Mouse (Mus musculus): ENCODE data around the gene Hoxd1. TPM values are rescaled to one million over a fixed set of nuclear protein-coding genes. Genes with fewer than 3 reads are reported as not detected.

Hoxd1 gene
- polyA plus RNA-seq, 1 experiment = 0.05 TPM

DNA sequence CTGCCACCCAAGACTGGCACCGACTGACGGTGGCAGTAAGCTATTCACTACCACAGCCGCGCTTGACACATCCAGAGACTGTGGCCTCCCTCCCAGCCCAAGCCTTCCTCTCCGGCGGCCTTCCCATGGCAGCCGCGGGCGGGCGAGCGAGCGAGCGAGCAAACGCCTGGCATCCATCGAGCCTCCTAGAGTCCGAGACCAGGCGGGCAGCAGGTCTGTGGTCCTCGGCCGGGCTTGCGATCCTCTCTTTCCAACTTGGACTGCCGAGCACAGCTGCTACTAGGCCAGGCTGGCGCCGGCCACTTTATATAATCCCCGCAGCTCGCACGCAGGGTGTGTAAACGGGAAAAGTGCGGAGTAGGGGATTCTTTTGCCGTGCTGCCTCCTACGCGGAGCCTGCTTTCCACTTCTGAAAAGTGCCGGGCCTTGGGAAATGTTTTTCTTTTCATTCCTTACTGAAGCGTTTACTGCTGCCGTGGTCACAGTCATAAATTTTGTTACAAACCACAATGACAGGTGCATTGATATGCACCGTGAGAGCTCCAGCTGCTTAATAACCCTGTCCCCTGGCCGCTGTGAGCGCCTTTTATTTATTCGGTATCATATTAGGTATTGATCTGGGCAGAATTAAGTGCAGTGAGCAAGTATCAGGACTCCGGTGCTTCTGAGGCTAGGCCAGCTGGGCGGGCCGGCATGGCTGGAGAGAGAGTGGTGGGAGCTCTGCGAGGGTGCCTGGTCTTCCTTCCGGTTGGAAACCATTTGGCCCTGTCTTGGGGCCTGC, 22.3 kb upstream of the Hoxd1 start:
- Histone ChIP-seq H3K4me1 (replicated peaks; ENCODE audit: control insufficient read depth, insufficient read depth, low read length) (no peaks in the 10 kb centered on the region), H3K27ac (ENCODE audit: control insufficient read depth, insufficient read depth, low read length) (no peak overlapping the region), H3K36me3 (ENCODE audit: control insufficient read depth, insufficient read depth, low read length) (no peaks in the 10 kb centered on the region), H3K27me3 (ENCODE audit: control insufficient read depth, insufficient read depth, low read length) (peaks cover 37% of the 10 kb centered on the region), H3K4me3 (ENCODE audit: control insufficient read depth, insufficient read depth, low read length) (no peak overlapping the region)
- TF ChIP-seq POLR2A (IDR thresholded peaks at IDR 0.05; ENCODE audit: control insufficient read depth, extremely low read depth, insufficient read depth, low read length, poor library complexity) (no peak), CTCF (IDR thresholded peaks at IDR 0.05; ENCODE audit: borderline replicate concordance, control insufficient read depth, extremely low read depth, insufficient read depth, low read length, poor library complexity) (no peak)
- DNase-seq = no peak
- WGBS = 9% methylated on average over 43 of the region's 43 CpGs

- peaks cover 43% of the 10 kb centered on the region for H3K27me3 ChIP-seq (ENCODE audit: control insufficient read depth, insufficient read depth, low read length)
- no peak for DNase-seq
- WGBS = 77% methylated on average over 2 of the region's 3 CpGs
These were observed 21.4 kb upstream of the Hoxd1 start for GRCm38 (mm10) chr2:74741252-74741978.

DNA sequence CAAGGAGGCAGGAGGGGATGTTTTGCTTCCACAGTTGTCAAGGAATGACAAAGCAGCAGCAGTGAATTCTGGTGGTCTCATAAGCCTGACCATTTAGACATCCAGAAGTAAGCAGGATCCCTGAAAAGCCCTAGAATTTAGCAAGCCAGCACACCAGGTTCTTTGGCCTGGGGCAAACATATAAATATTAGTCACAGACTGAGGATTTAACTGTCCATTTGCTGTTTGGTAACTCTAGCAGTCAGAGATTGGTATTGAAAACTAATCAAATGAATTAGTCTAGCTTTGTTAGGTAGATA, 20.9 kb upstream of the Hoxd1 start:
- no peak for DNase-seq
- TF ChIP-seq POLR2A (IDR thresholded peaks at IDR 0.05; ENCODE audit: control insufficient read depth, extremely low read depth, insufficient read depth, low read length, poor library complexity) (no peak), CTCF (IDR thresholded peaks at IDR 0.05; ENCODE audit: borderline replicate concordance, control insufficient read depth, extremely low read depth, insufficient read depth, low read length, poor library complexity) (no peak)
- no peaks in the 10 kb centered on the region for H3K36me3 ChIP-seq (ENCODE audit: control insufficient read depth, insufficient read depth, low read length)

More at GRCm38 (mm10) chr2:74741252-74741978, 21.4 kb upstream of the Hoxd1 start:
- Histone ChIP-seq H3K27ac (ENCODE audit: control insufficient read depth, insufficient read depth, low read length) (no peak overlapping the region), H3K36me3 (ENCODE audit: control insufficient read depth, insufficient read depth, low read length) (no peaks in the 10 kb centered on the region), H3K4me1 (replicated peaks; ENCODE audit: control insufficient read depth, insufficient read depth, low read length) (no peaks in the 10 kb centered on the region), H3K4me3 (ENCODE audit: control insufficient read depth, insufficient read depth, low read length) (no peak overlapping the region)
- no peak for TF ChIP-seq CTCF (IDR thresholded peaks at IDR 0.05; ENCODE audit: borderline replicate concordance, control insufficient read depth, extremely low read depth, insufficient read depth, low read length, poor library complexity)
- TF ChIP-seq POLR2A (IDR thresholded peaks at IDR 0.05; ENCODE audit: control insufficient read depth, extremely low read depth, insufficient read depth, low read length, poor library complexity) = no peak

DNA sequence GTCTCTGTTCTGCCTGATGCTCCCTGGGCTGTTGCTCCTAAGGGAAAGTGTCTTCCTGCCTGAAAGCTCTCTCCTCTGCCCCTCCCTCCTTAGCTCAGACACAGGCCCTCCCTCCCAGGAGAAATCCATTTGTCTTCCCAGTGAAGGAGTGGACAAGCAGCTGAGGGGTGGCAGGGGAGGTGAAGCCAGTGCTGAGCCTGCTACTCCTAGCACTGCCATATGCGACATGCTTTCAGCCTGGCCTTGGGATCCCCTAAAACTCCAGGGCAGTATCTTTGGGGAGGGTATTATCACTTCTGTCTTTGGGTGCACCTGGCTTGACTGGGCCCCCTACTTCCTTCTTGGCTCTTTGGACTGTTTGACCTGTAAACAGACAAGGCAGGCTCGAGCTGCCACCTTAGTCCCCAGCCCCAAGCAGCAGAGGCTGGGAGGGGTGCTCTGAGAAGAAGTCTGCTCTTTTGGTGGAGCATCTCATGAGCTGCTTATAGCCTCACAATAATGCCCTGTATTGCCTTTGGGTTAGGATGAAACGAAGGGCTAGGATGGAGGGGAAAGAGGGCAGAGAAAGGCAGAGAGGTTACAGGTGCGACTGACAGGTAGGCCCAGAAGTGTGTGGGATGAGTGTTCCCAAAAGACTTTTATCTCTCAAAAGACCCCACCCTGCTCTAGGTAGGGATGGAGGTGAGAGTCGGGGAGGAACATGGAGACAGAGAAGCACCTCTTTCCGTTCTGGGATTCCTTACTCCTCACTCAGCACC, 17.1 kb upstream of the Hoxd1 start:
- no peaks in the 10 kb centered on the region; the same call in 1 of the 2 replicates for H3K4me1 ChIP-seq (replicated peaks; ENCODE audit: control insufficient read depth, insufficient read depth, low read length)
- 32% methylated on average over 6 of the region's 6 CpGs for WGBS
- H3K27me3 ChIP-seq (ENCODE audit: control insufficient read depth, insufficient read depth, low read length) = peaks cover 20% of the 10 kb centered on the region

More for the DNA sequence above, 20.9 kb upstream of the Hoxd1 start:
- H3K27me3 ChIP-seq (ENCODE audit: control insufficient read depth, insufficient read depth, low read length) = peaks cover 45% of the 10 kb centered on the region
- no peak overlapping the region for H3K4me3 ChIP-seq (ENCODE audit: control insufficient read depth, insufficient read depth, low read length)
- no peak overlapping the region for H3K27ac ChIP-seq (ENCODE audit: control insufficient read depth, insufficient read depth, low read length)
- H3K4me1 ChIP-seq (replicated peaks; ENCODE audit: control insufficient read depth, insufficient read depth, low read length) = no peaks in the 10 kb centered on the region

GRCm38 (mm10) chr2:74746298-74746921, 16.4 kb upstream of the Hoxd1 start:
- Histone ChIP-seq H3K4me3 (ENCODE audit: control insufficient read depth, insufficient read depth, low read length) (no peak overlapping the region), H3K4me1 (replicated peaks; ENCODE audit: control insufficient read depth, insufficient read depth, low read length) (no peaks in the 10 kb centered on the region; the same call in 1 of the 2 replicates), H3K27ac (ENCODE audit: control insufficient read depth, insufficient read depth, low read length) (no peak overlapping the region), H3K36me3 (ENCODE audit: control insufficient read depth, insufficient read depth, low read length) (no peaks in the 10 kb centered on the region), H3K27me3 (ENCODE audit: control insufficient read depth, insufficient read depth, low read length) (peaks cover 16% of the 10 kb centered on the region; the same call in 1 of the 2 replicates)
- DNase-seq = no peak
- WGBS = 11% methylated on average over 58 of the region's 58 CpGs
- TF ChIP-seq POLR2A (IDR thresholded peaks at IDR 0.05; ENCODE audit: control insufficient read depth, extremely low read depth, insufficient read depth, low read length, poor library complexity) (no peak), CTCF (IDR thresholded peaks at IDR 0.05; ENCODE audit: borderline replicate concordance, control insufficient read depth, extremely low read depth, insufficient read depth, low read length, poor library complexity) (no peak)

More for the DNA sequence above, 17.1 kb upstream of the Hoxd1 start:
- Histone ChIP-seq H3K27ac (ENCODE audit: control insufficient read depth, insufficient read depth, low read length) (no peak overlapping the region), H3K36me3 (ENCODE audit: control insufficient read depth, insufficient read depth, low read length) (no peaks in the 10 kb centered on the region), H3K4me3 (ENCODE audit: control insufficient read depth, insufficient read depth, low read length) (no peak overlapping the region)
- no peak for TF ChIP-seq CTCF (IDR thresholded peaks at IDR 0.05; ENCODE audit: borderline replicate concordance, control insufficient read depth, extremely low read depth, insufficient read depth, low read length, poor library complexity)
- TF ChIP-seq POLR2A (IDR thresholded peaks at IDR 0.05; ENCODE audit: control insufficient read depth, extremely low read depth, insufficient read depth, low read length, poor library complexity) = no peak
- no peak for DNase-seq

DNA sequence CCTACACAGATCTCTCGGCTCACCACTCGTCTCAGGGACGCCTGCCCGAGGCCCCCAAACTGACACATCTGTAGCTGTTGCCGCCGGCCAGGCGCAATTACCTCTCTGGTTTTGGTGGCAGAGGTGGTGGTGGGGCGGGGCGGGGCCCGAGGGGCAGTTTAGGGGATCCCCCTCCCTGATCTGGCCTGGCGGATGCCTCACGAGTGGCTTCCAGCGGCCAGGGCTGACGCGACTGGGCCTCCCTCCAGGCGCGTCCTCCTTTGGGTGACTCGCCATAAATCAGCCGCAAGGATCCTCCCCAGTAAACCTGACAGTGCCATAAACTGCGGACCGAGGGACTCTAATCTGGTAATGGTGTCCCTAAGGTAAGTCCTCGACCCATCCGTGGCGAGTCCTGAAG, 15.8 kb upstream of the Hoxd1 start:
- peaks cover 16% of the 10 kb centered on the region; the same call in 1 of the 2 replicates for H3K27me3 ChIP-seq (ENCODE audit: control insufficient read depth, insufficient read depth, low read length)
- WGBS = 14% methylated on average over 24 of the region's 24 CpGs
- H3K36me3 ChIP-seq (ENCODE audit: control insufficient read depth, insufficient read depth, low read length) = no peaks in the 10 kb centered on the region
- no peaks in the 10 kb centered on the region; the same call in 1 of the 2 replicates for H3K4me1 ChIP-seq (replicated peaks; ENCODE audit: control insufficient read depth, insufficient read depth, low read length)
- no peak overlapping the region for H3K4me3 ChIP-seq (ENCODE audit: control insufficient read depth, insufficient read depth, low read length)
- no peak overlapping the region for H3K27ac ChIP-seq (ENCODE audit: control insufficient read depth, insufficient read depth, low read length)
- no peak for DNase-seq
- TF ChIP-seq POLR2A (IDR thresholded peaks at IDR 0.05; ENCODE audit: control insufficient read depth, extremely low read depth, insufficient read depth, low read length, poor library complexity) (no peak), CTCF (IDR thresholded peaks at IDR 0.05; ENCODE audit: borderline replicate concordance, control insufficient read depth, extremely low read depth, insufficient read depth, low read length, poor library complexity) (no peak)

Measured in thymus, adult 2 months (tissue).